Mouse (Mus musculus) lung, adult 2 months (tissue): ENCODE data around the gene Trim6.

Experiments
- CTCF ChIP-seq: fragments of 200-500 bp; IDR thresholded peaks from 2 replicates; pipeline ENCODE4 v1.5.1; 2011; ENCODE audit warnings: mild to moderate bottlenecking, low read length, control low read depth; ENCODE audit not compliant: insufficient read depth
- POLR2A ChIP-seq: fragments of 200-500 bp; IDR thresholded peaks from 2 replicates; pipeline ENCODE4 v1.6.1; 2011; ENCODE audit warnings: low read depth, mild to moderate bottlenecking, control low read depth, low read length, borderline replicate concordance; ENCODE audit errors: extremely low read depth

- TF ChIP-seq POLR2A = no peak
- no peak for TF ChIP-seq CTCF
These were observed 43.5 kb upstream of the Trim6 start for GRCm38 (mm10) chr7:104175085-104175484.
